Mouse (Mus musculus) midbrain, embryonic 16.5 days (tissue): ENCODE data around the gene Podn. TPM values are rescaled to one million over a fixed set of nuclear protein-coding genes. Genes with fewer than 3 reads are reported as not detected.

ENCODE experiments used
- ATAC-seq: fragments of 200-750 bp; cut with Nextera tagmentation; 2 replicates; pipeline ENCODE4 v1.8.0; 2017; ENCODE audit warnings: moderate TSS enrichment
- H3K27ac ChIP-seq: fragments of 300-500 bp; sonication (generic); 2 replicates; pipeline ENCODE4 v1.5.1; 2014; ENCODE audit warnings: mild to moderate bottlenecking, low read length, mixed read lengths
- H3K27me3 ChIP-seq: fragments of 300-500 bp; sonication (generic); 2 replicates; pipeline ENCODE4 v1.6.1; 2014; ENCODE audit warnings: low read depth, low read length, mixed read lengths; ENCODE audit not compliant: control insufficient read depth, insufficient read depth
- H3K36me3 ChIP-seq: fragments of 300-500 bp; sonication (generic); 2 replicates; pipeline ENCODE4 v1.6.1; 2014; ENCODE audit warnings: mild to moderate bottlenecking, low read length, moderate library complexity, mixed read lengths; ENCODE audit not compliant: control insufficient read depth, insufficient read depth
- H3K4me1 ChIP-seq: fragments of 300-500 bp; sonication (generic); 2 replicates; pipeline ENCODE4 v1.6.1; 2014; ENCODE audit warnings: mild to moderate bottlenecking, low read length, mixed read lengths; ENCODE audit not compliant: control insufficient read depth, insufficient read depth
- H3K4me2 ChIP-seq: fragments of 300-500 bp; sonication (generic); 2 replicates; pipeline ENCODE4 v1.6.1; 2014; ENCODE audit warnings: mild to moderate bottlenecking, low read length, mixed read lengths
- H3K4me3 ChIP-seq: fragments of 300-500 bp; sonication (generic); 2 replicates; pipeline ENCODE4 v1.5.1; 2014; ENCODE audit warnings: low read depth, mild to moderate bottlenecking, low read length, moderate library complexity, mixed read lengths
- H3K9ac ChIP-seq: fragments of 300-500 bp; sonication (generic); 2 replicates; pipeline ENCODE4 v1.6.1; 2014; ENCODE audit warnings: low read depth, low read length, mixed read lengths
- H3K9me3 ChIP-seq: fragments of 300-500 bp; sonication (generic); replicated peaks from 2 replicates; pipeline ENCODE4 v1.6.1; 2014; ENCODE audit warnings: mild to moderate bottlenecking, low read length, mixed read lengths; ENCODE audit not compliant: control insufficient read depth, poor library complexity, severe bottlenecking
- WGBS: fragments of 180-500 bp; shearing (Covaris S2); extraction: QIAGEN DNeasy Blood & Tissue Kit; methylation state at CpG from one replicate; pipeline ENCODE4 v1.1.7; 2014; 5-methylcytosine and 5-hydroxymethylcytosine counted together
- polyA plus RNA-seq: library from polyadenylated mRNA; unstranded; fragments of >200 nt; fragmentation: Nextera tagmentation; extraction: Ambion mirVana; gene quantifications from 2 replicates; pipeline ENCODE4 v1.2.1, GENCODE M21; 2015

The Podn gene
- polyA plus RNA-seq, 1 experiment from 2014 or later: 0.51 TPM

DNA sequence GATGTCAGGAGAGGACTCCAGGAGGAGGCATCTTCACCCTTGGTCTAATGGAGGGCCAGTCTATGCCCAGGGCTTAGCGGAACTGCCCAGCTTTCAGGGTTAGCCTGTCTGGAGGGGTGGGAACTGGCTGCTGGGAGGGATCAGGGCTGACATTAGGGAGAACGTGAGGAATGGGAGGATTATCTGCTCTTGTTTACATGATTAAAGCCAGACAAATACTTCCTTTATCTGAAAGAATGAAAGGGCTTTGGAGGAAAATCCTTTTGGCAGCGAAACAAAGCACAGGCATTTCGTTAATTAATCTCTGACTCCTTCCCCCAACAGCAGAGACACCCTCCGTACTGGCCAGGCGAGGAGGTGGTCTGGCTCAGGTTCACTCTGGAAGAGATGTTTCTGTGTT is 104.4 kb downstream of the Podn start:
- no peak overlapping the region for H3K4me2 ChIP-seq
- no peaks in the 10 kb centered on the region for H3K4me1 ChIP-seq
- ATAC-seq: no peak
- H3K27ac ChIP-seq: no peak overlapping the region
- H3K9ac ChIP-seq: no peak overlapping the region
- H3K27me3 ChIP-seq: no peaks in the 10 kb centered on the region
- WGBS: 5% methylated on average over 6 of the region's 6 CpGs
- H3K36me3 ChIP-seq: no peaks in the 10 kb centered on the region
- no peaks in the 10 kb centered on the region for H3K9me3 ChIP-seq
- H3K4me3 ChIP-seq: no peak overlapping the region

DNA sequence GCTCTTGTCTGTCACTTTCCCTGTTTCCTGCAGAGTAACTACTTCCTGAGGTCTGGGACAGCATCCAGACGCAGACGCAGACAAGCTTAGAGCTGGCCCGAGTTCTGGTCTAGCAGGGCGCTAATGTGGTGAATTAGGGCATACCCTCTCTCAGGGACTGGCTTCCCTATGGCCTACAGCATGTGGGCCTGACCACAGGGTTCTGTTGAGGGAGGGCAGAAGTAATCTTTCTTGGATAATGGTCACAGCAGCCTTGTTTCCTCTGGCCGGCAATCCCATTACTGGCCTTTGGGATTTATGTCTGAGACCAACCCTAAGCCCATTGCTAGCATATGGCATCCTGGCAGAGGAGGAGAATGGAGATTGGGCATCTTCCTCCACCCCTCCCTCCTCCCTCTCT is 105.4 kb downstream of the Podn start:
- Histone ChIP-seq H3K4me3 (no peak overlapping the region), H3K4me1 (no peaks in the 10 kb centered on the region), H3K9me3 (no peaks in the 10 kb centered on the region), H3K9ac (no peak overlapping the region), H3K27ac (no peak overlapping the region), H3K36me3 (no peaks in the 10 kb centered on the region), H3K27me3 (no peaks in the 10 kb centered on the region), H3K4me2 (no peak overlapping the region)
- no peak for ATAC-seq
- 72% methylated on average over 5 of the region's 5 CpGs for WGBS

DNA sequence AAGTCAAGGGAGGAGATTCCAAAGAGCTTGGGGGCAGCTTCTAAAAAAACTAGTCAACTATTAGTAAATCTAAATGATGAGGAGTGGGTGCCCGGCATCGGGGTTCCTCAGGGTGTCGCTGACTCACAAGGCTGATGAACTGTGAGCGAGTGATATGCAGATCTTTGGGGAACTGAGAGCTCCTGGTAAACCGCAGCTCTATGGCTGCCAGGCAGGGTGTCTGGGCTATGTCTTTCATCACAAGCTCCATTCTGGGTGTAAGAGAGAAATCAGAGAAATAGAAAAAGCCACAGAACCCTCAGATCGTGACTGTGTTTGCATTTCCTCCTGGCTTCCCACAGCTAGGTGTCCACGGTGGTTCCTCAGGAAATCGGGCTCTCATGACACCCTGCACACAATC is 107.3 kb downstream of the Podn start:
- Histone ChIP-seq H3K36me3 (no peaks in the 10 kb centered on the region), H3K27ac (no peak overlapping the region), H3K4me2 (no peak overlapping the region), H3K27me3 (no peaks in the 10 kb centered on the region), H3K9ac (no peak overlapping the region), H3K9me3 (no peaks in the 10 kb centered on the region), H3K4me1 (no peaks in the 10 kb centered on the region), H3K4me3 (no peak overlapping the region)
- ATAC-seq: no peak
- 68% methylated on average over 8 of the region's 8 CpGs for whole genome bisulfite sequencing

DNA sequence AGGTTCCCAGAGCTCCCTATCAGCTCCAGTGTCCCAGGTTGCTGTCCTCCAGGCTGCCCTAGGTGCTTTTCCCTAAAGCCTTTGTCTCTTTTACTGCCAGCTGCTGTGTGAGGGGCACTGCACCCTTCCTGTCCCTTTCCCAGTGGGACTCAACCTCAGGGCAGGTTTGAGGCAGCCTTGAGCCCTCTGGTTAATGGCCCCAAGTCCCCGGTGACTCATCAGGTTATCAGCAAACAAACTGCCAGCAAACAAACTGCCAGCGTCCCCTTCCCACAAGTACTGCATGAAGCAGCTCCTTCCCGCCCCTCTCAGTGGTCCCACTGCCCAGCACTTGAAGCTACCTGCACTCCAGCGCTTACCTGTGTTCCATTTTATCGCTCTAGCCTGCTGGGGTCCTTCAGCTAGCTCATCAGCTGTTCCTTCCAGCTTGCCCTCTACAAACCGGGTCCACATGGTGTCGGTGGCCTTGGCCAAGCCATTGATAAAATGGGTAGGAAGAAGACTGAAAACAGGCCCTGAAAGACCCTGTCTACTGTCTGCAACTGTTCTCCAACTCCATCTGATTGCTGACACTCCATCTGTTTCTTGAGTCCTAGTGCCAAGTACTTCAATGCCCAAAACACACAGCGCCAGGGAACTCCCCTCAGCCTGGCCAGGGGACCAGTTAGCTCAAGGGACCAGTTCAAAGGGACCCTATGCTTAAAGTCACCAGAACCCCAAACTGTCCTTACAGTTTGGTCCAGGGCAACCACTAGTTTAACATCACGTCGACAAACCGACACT is 109.7 kb downstream of the Podn start:
- H3K27me3 ChIP-seq: no peaks in the 10 kb centered on the region
- H3K4me2 ChIP-seq: no peak overlapping the region
- H3K4me1 ChIP-seq: no peaks in the 10 kb centered on the region
- no peak for ATAC-seq
- no peaks in the 10 kb centered on the region for H3K36me3 ChIP-seq
- no peak overlapping the region for H3K4me3 ChIP-seq
- H3K9me3 ChIP-seq: no peaks in the 10 kb centered on the region
- H3K27ac ChIP-seq: no peak overlapping the region
- 97% methylated on average over 11 of the region's 11 CpGs for WGBS
- H3K9ac ChIP-seq: no peak overlapping the region

DNA sequence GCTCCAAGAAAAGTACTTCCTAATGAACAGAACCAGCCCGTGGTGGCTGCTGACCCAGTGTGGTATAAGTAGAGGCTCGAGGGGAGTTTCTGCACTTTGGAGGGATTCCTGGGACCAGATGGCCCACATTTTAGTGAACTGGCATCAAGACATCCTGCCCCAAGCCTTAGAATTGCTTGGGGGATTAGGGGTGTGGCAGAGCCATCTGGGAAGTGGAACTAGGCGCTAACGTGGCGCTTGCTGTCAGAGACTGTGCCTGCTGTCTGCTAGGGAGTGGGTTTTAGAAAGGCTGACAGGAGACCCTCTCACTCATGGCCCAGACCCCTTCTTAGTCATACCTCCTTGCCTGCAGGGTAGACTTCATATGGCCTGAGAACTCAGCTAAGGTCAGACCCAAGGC is 110.4 kb downstream of the Podn start:
- Histone ChIP-seq H3K27me3 (no peaks in the 10 kb centered on the region), H3K4me2 (no peak overlapping the region), H3K4me1 (no peaks in the 10 kb centered on the region), H3K9me3 (no peaks in the 10 kb centered on the region), H3K4me3 (no peak overlapping the region), H3K36me3 (no peaks in the 10 kb centered on the region), H3K9ac (no peak overlapping the region), H3K27ac (no peak overlapping the region)
- 76% methylated on average over 5 of the region's 5 CpGs for WGBS
- no peak for ATAC-seq

DNA sequence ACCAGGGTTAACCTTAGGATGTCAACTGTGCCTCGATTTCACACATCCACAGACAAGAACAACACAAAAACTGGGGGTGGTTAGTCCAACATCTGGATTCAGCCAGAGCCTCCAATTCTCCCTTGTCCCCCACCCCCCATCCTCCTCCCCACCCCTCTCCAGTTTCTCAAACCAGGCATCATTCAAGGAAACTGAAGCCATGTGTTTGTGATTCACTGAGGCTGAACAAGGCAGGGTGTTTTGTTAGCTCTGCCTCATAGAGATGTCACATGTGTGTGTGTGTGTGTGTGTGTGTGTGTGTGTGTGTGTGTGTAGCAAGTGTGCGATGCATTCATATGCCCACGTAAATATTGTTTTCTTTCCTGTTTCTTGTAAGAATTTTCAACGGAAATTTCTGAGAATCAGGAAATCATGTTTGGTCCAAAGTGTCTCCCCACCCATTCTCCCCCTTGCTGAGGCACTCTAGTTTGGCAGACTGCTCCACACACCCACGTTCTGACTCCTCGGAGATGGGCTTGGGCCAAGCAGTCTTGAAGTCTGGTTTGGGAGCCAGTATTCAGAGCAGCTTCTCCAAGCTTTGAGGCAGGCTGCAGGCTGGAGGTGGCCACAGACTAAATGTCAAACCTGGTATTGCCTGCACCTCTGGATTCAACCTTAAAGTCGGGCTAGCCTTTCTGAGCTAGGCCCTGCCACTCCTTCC is 111.8 kb downstream of the Podn start:
- ATAC-seq: no peak
- no peaks in the 10 kb centered on the region for H3K4me1 ChIP-seq
- WGBS: 75% methylated on average over 7 of the region's 7 CpGs
- no peaks in the 10 kb centered on the region for H3K36me3 ChIP-seq
- no peaks in the 10 kb centered on the region for H3K27me3 ChIP-seq
- no peak overlapping the region for H3K9ac ChIP-seq
- no peak overlapping the region for H3K27ac ChIP-seq
- H3K9me3 ChIP-seq: no peaks in the 10 kb centered on the region
- H3K4me2 ChIP-seq: no peak overlapping the region
- H3K4me3 ChIP-seq: no peak overlapping the region

DNA sequence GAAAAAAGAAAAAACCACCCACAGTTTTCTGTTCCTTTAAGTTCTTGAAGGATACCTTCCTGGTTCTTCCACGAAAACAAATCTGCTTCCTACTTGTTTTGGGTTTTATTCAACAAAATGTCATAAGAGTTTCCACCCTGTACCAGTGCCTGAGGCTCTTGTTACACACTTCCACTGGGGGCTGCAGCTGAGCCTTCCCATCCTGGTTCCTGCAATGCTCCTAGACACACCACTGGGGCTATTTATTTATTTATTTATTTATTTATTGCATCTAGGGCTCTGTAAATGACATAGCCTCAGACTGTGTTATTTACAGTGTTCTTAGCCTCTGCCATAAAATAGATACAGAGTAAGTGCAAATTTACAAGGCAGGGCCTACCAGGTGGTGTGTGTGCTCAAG is 112.5 kb downstream of the Podn start:
- Histone ChIP-seq H3K27me3 (no peaks in the 10 kb centered on the region), H3K9me3 (no peaks in the 10 kb centered on the region), H3K4me3 (no peak overlapping the region), H3K9ac (no peak overlapping the region), H3K4me1 (no peaks in the 10 kb centered on the region), H3K27ac (no peak overlapping the region), H3K4me2 (no peak overlapping the region), H3K36me3 (no peaks in the 10 kb centered on the region)
- WGBS: 84% methylated on average over 1 of the region's 1 CpGs
- ATAC-seq: no peak

DNA sequence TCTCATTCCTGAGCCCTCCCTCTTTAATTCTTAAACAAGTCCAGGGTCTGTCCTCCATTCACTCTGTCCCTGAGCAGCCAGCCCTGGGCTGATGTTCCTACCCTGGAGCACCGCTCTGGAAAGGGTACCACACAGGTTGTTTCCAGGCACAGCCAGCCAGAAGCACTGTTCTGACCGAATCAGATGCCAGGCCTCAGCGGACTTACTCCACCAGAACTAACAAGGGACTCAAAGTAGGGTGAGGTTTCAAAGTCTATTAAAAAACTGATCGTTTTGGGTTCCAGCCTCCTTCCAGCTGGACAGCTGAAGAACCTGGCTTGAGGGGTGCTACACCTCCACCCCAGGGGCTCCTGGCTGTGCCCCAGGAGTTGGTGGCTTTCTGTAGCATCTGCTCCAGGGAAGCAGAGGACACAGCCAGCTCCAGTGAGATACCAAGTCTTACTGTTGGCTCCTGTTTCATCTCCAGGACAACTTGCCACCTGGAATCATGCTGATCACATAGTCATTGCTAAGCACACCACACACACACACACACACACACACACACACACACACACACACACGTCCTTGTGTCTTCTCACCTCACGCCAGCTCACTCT is 116.1 kb downstream of the Podn start:
- no peak overlapping the region for H3K9ac ChIP-seq
- no peak overlapping the region for H3K4me2 ChIP-seq
- no peaks in the 10 kb centered on the region for H3K9me3 ChIP-seq
- H3K27me3 ChIP-seq: no peaks in the 10 kb centered on the region
- H3K27ac ChIP-seq: no peak overlapping the region
- no peak for ATAC-seq
- no peaks in the 10 kb centered on the region for H3K36me3 ChIP-seq
- no peaks in the 10 kb centered on the region for H3K4me1 ChIP-seq
- H3K4me3 ChIP-seq: no peak overlapping the region
- 79% methylated on average over 6 of the region's 6 CpGs for WGBS

DNA sequence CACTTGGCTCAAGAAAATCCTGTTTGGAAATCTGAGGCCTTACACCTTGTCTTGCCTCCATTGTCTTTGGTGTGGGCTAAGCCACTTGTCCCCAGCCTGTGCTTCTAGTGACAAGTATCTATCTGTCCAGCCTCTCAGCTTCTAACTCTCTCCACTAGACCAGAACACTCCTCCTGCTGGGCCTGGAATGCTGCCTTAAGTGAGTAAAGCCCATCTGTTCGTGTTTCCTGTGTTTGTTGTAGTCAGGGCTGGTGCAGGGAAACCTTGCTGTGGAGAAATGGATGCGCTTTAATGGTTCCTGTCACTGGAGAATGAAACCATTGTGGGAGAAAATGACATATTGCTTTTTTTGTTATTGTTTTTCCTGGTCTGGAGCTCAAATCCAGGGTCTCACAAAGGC is 116.7 kb downstream of the Podn start:
- ATAC-seq: no peak
- 40% methylated on average over 2 of the region's 2 CpGs for WGBS
- H3K4me1 ChIP-seq: no peaks in the 10 kb centered on the region
- no peaks in the 10 kb centered on the region for H3K36me3 ChIP-seq
- no peaks in the 10 kb centered on the region for H3K27me3 ChIP-seq
- H3K9ac ChIP-seq: no peak overlapping the region
- no peaks in the 10 kb centered on the region for H3K9me3 ChIP-seq
- H3K4me3 ChIP-seq: no peak overlapping the region
- no peak overlapping the region for H3K4me2 ChIP-seq
- H3K27ac ChIP-seq: no peak overlapping the region
